Mouse (Mus musculus): ENCODE data around the gene Corin. TPM values are rescaled to one million over a fixed set of nuclear protein-coding genes. Genes with fewer than 3 reads are reported as not detected.

The Corin gene
- polyA plus RNA-seq, 1 experiment from 2014 or later: 1.4 TPM

DNA sequence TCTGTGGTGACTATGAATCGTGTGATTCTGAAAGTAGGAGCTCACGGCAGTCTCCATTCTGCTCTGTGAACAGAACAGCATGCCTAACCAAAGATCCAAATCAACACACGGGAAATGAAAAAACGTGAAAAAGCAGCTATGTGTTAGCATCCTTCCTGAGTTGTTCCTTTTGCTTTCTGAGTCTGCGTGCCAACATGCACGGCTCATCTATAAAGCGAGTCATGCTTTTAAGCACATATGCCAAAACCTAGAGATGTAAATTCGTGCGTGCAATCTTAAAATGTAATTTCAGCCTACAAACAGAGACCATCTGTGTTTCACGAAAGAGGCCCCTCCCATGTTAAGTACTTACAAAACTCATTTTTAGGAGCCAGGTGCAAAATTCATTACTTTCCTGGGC, 171.4 kb downstream of the Corin start:
- ATAC-seq (ENCODE audit: insufficient number of reproducible peaks, insufficient read depth, low FRiP score, low read depth): no peak
- no peak overlapping the region for H3K27ac ChIP-seq (ENCODE audit: low read length)
- no peak overlapping the region for H3K9ac ChIP-seq (replicated peaks; ENCODE audit: low read depth, low read length)
- no peaks in the 10 kb centered on the region for H3K36me3 ChIP-seq (ENCODE audit: control insufficient read depth, insufficient read depth, low read length)
- H3K4me2 ChIP-seq (replicated peaks; ENCODE audit: low read depth, low read length): no peak overlapping the region
- H3K9me3 ChIP-seq (ENCODE audit: control insufficient read depth, low read depth, low read length): no peaks in the 10 kb centered on the region
- H3K4me1 ChIP-seq (ENCODE audit: control insufficient read depth, insufficient read depth, low read length): no peaks in the 10 kb centered on the region
- no peaks in the 10 kb centered on the region for H3K27me3 ChIP-seq (ENCODE audit: control insufficient read depth, insufficient read depth, low read length)
- WGBS: 79% methylated on average over 10 of the region's 10 CpGs
- H3K4me3 ChIP-seq (ENCODE audit: low read depth, low read length): no peak overlapping the region

- Histone ChIP-seq H3K27me3 (ENCODE audit: control insufficient read depth, insufficient read depth, low read length) (no peaks in the 10 kb centered on the region), H3K4me2 (replicated peaks; ENCODE audit: low read depth, low read length) (no peak overlapping the region), H3K4me3 (ENCODE audit: low read depth, low read length) (no peak overlapping the region), H3K36me3 (ENCODE audit: control insufficient read depth, insufficient read depth, low read length) (no peaks in the 10 kb centered on the region), H3K9ac (replicated peaks; ENCODE audit: low read depth, low read length) (no peak overlapping the region), H3K4me1 (ENCODE audit: control insufficient read depth, insufficient read depth, low read length) (no peaks in the 10 kb centered on the region), H3K9me3 (ENCODE audit: control insufficient read depth, low read depth, low read length) (no peaks in the 10 kb centered on the region), H3K27ac (ENCODE audit: low read length) (no peak overlapping the region)
- ATAC-seq (ENCODE audit: insufficient number of reproducible peaks, insufficient read depth, low FRiP score, low read depth): no peak
- 70% methylated on average over 2 of the region's 2 CpGs for WGBS
These were observed 173.1 kb downstream of the Corin start for GRCm38 (mm10) chr5:72331217-72331616.

- Histone ChIP-seq H3K4me1 (ENCODE audit: control insufficient read depth, insufficient read depth, low read length) (no peaks in the 10 kb centered on the region), H3K4me2 (replicated peaks; ENCODE audit: low read depth, low read length) (no peak overlapping the region), H3K9ac (replicated peaks; ENCODE audit: low read depth, low read length) (no peak overlapping the region), H3K27ac (ENCODE audit: low read length) (no peak overlapping the region), H3K4me3 (ENCODE audit: low read depth, low read length) (no peak overlapping the region), H3K27me3 (ENCODE audit: control insufficient read depth, insufficient read depth, low read length) (no peaks in the 10 kb centered on the region), H3K9me3 (ENCODE audit: control insufficient read depth, low read depth, low read length) (no peaks in the 10 kb centered on the region), H3K36me3 (ENCODE audit: control insufficient read depth, insufficient read depth, low read length) (no peaks in the 10 kb centered on the region)
- WGBS: 61% methylated on average over 11 of the region's 11 CpGs
- no peak for ATAC-seq (ENCODE audit: insufficient number of reproducible peaks, insufficient read depth, low FRiP score, low read depth)
These were observed 173.6 kb downstream of the Corin start for GRCm38 (mm10) chr5:72330648-72331047.

DNA sequence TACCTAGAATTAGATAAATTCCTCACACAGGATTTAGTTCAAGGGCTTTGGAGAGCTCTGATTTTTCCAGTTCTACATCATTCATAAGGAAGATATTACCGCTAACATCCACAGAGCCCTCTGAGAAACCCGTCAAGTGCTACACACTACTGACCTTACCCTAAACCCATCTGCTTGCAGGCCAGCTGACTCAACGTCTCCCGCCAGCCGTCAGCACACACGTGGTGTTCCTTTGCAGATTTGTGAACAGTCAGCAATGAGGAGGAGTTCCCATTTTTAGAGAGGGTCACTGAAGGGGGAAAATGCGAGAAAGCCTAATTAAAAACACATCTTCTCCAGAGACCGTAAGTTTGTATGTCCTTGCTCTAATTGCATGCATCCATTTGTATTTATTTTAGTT, 174.8 kb downstream of the Corin start:
- no peak for ATAC-seq (ENCODE audit: insufficient number of reproducible peaks, insufficient read depth, low FRiP score, low read depth)
- H3K9ac ChIP-seq (replicated peaks; ENCODE audit: low read depth, low read length): no peak overlapping the region
- no peak overlapping the region for H3K4me3 ChIP-seq (ENCODE audit: low read depth, low read length)
- no peak overlapping the region for H3K27ac ChIP-seq (ENCODE audit: low read length)
- 26% methylated on average over 8 of the region's 8 CpGs for WGBS
- H3K9me3 ChIP-seq (ENCODE audit: control insufficient read depth, low read depth, low read length): no peaks in the 10 kb centered on the region
- H3K4me1 ChIP-seq (ENCODE audit: control insufficient read depth, insufficient read depth, low read length): no peaks in the 10 kb centered on the region
- H3K27me3 ChIP-seq (ENCODE audit: control insufficient read depth, insufficient read depth, low read length): no peaks in the 10 kb centered on the region
- H3K36me3 ChIP-seq (ENCODE audit: control insufficient read depth, insufficient read depth, low read length): no peaks in the 10 kb centered on the region
- H3K4me2 ChIP-seq (replicated peaks; ENCODE audit: low read depth, low read length): no peak overlapping the region

DNA sequence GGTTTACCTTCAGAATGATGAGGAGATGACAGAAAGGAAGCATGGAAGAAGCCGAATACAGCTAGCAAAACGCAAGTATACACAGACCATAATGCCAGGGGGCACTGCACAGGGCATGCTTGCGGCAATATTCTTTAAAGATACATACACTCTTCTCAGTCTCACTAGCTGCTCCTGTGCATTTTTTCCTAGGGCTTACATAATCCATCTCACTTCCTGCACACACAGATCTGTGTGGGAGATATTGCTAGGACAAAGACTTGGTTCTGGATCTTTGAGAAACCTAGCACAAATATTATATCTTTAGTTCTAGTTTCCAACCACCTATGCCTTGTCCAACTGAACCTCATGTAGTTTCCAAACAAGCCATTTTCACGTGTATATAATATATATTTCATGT, 189.0 kb downstream of the Corin start:
- H3K27me3 ChIP-seq (ENCODE audit: control insufficient read depth, insufficient read depth, low read length): no peaks in the 10 kb centered on the region
- no peaks in the 10 kb centered on the region for H3K36me3 ChIP-seq (ENCODE audit: control insufficient read depth, insufficient read depth, low read length)
- 80% methylated on average over 4 of the region's 4 CpGs for WGBS
- no peaks in the 10 kb centered on the region for H3K9me3 ChIP-seq (ENCODE audit: control insufficient read depth, low read depth, low read length)
- H3K27ac ChIP-seq (ENCODE audit: low read length): no peak overlapping the region
- H3K4me3 ChIP-seq (ENCODE audit: low read depth, low read length): no peak overlapping the region
- no peak overlapping the region for H3K4me2 ChIP-seq (replicated peaks; ENCODE audit: low read depth, low read length)
- H3K4me1 ChIP-seq (ENCODE audit: control insufficient read depth, insufficient read depth, low read length): no peaks in the 10 kb centered on the region
- no peak overlapping the region for H3K9ac ChIP-seq (replicated peaks; ENCODE audit: low read depth, low read length)
- no peak for ATAC-seq (ENCODE audit: insufficient number of reproducible peaks, insufficient read depth, low FRiP score, low read depth)

- H3K4me2 ChIP-seq (replicated peaks; ENCODE audit: low read depth, low read length): no peak overlapping the region
- H3K4me3 ChIP-seq (ENCODE audit: low read depth, low read length): no peak overlapping the region
- no peaks in the 10 kb centered on the region for H3K9me3 ChIP-seq (ENCODE audit: control insufficient read depth, low read depth, low read length)
- no peaks in the 10 kb centered on the region for H3K36me3 ChIP-seq (ENCODE audit: control insufficient read depth, insufficient read depth, low read length)
- ATAC-seq (ENCODE audit: insufficient number of reproducible peaks, insufficient read depth, low FRiP score, low read depth): no peak
- no peak overlapping the region for H3K27ac ChIP-seq (ENCODE audit: low read length)
- no peaks in the 10 kb centered on the region for H3K4me1 ChIP-seq (ENCODE audit: control insufficient read depth, insufficient read depth, low read length)
- 83% methylated on average over 10 of the region's 10 CpGs for WGBS
- no peaks in the 10 kb centered on the region for H3K27me3 ChIP-seq (ENCODE audit: control insufficient read depth, insufficient read depth, low read length)
- H3K9ac ChIP-seq (replicated peaks; ENCODE audit: low read depth, low read length): no peak overlapping the region
These were observed 205.7 kb downstream of the Corin start for GRCm38 (mm10) chr5:72298418-72299104.

- H3K9me3 ChIP-seq (ENCODE audit: control insufficient read depth, low read depth, low read length): no peaks in the 10 kb centered on the region
- H3K27ac ChIP-seq (ENCODE audit: low read length): no peak overlapping the region
- H3K36me3 ChIP-seq (ENCODE audit: control insufficient read depth, insufficient read depth, low read length): no peaks in the 10 kb centered on the region
- no peaks in the 10 kb centered on the region for H3K4me1 ChIP-seq (ENCODE audit: control insufficient read depth, insufficient read depth, low read length)
- no peak overlapping the region for H3K9ac ChIP-seq (replicated peaks; ENCODE audit: low read depth, low read length)
- H3K4me2 ChIP-seq (replicated peaks; ENCODE audit: low read depth, low read length): no peak overlapping the region
- no peak overlapping the region for H3K4me3 ChIP-seq (ENCODE audit: low read depth, low read length)
- H3K27me3 ChIP-seq (ENCODE audit: control insufficient read depth, insufficient read depth, low read length): no peaks in the 10 kb centered on the region
- no peak for ATAC-seq (ENCODE audit: insufficient number of reproducible peaks, insufficient read depth, low FRiP score, low read depth)
- 22% methylated on average over 3 of the region's 3 CpGs for WGBS
These were observed 219.2 kb downstream of the Corin start for GRCm38 (mm10) chr5:72285077-72285476.

- Histone ChIP-seq H3K9ac (replicated peaks; ENCODE audit: low read depth, low read length) (no peak overlapping the region), H3K27ac (ENCODE audit: low read length) (peak overlapping the region; percentile 59), H3K4me1 (ENCODE audit: control insufficient read depth, insufficient read depth, low read length) (no peaks in the 10 kb centered on the region), H3K36me3 (ENCODE audit: control insufficient read depth, insufficient read depth, low read length) (no peaks in the 10 kb centered on the region), H3K9me3 (ENCODE audit: control insufficient read depth, low read depth, low read length) (no peaks in the 10 kb centered on the region), H3K27me3 (ENCODE audit: control insufficient read depth, insufficient read depth, low read length) (no peaks in the 10 kb centered on the region), H3K4me2 (replicated peaks; ENCODE audit: low read depth, low read length) (no peak overlapping the region; the same call in 1 of the 2 replicates), H3K4me3 (ENCODE audit: low read depth, low read length) (no peak overlapping the region)
- peak; percentile 82 for ATAC-seq (ENCODE audit: insufficient number of reproducible peaks, insufficient read depth, low FRiP score, low read depth)
- 13% methylated on average over 2 of the region's 2 CpGs for WGBS
These were observed 221.4 kb downstream of the Corin start for GRCm38 (mm10) chr5:72282907-72283306.

- no peaks in the 10 kb centered on the region for H3K4me1 ChIP-seq (ENCODE audit: control insufficient read depth, insufficient read depth, low read length)
- no peaks in the 10 kb centered on the region for H3K9me3 ChIP-seq (ENCODE audit: control insufficient read depth, low read depth, low read length)
- ATAC-seq (ENCODE audit: insufficient number of reproducible peaks, insufficient read depth, low FRiP score, low read depth): no peak
- no peak overlapping the region for H3K4me2 ChIP-seq (replicated peaks; ENCODE audit: low read depth, low read length)
- H3K9ac ChIP-seq (replicated peaks; ENCODE audit: low read depth, low read length): no peak overlapping the region
- no peak overlapping the region for H3K4me3 ChIP-seq (ENCODE audit: low read depth, low read length)
- no peak overlapping the region for H3K27ac ChIP-seq (ENCODE audit: low read length)
- H3K27me3 ChIP-seq (ENCODE audit: control insufficient read depth, insufficient read depth, low read length): no peaks in the 10 kb centered on the region
- WGBS: 58% methylated on average over 8 of the region's 8 CpGs
- H3K36me3 ChIP-seq (ENCODE audit: control insufficient read depth, insufficient read depth, low read length): no peaks in the 10 kb centered on the region
These were observed 234.6 kb downstream of the Corin start for GRCm38 (mm10) chr5:72269652-72270051.
